Mouse (Mus musculus) embryo, embryonic 10.5 days (tissue): Measurements from ENCODE around the gene Zbtb48.

Experiments used
- DNase-seq: peaks from one replicate; pipeline ENCODE4 v3.0.0-alpha.2; 2015; ENCODE audit warnings: low spot score

Zbtb48 gene

DNA sequence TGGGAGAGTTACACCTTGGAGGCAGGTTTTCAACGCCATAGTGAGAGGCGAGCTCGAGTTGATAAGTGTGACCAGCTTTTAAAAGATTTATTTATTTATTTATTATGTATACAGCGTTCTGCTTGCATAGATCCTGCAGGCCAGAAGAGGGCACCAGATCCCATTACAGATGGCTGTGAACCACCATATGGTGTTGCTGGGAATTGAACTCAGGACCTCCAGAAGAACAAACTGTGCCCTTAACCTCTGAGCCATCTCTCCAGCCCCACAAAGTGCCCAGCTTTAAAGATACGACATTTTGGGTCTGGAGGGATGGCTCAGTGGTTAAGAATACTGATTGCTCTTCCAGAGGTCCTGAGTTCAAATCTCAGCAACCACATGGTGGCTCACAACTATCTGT is 1.6 kb upstream of the Zbtb48 start:
- DNase-seq = no peak

- DNase-seq = no peak
These were observed 985 bp upstream of the Zbtb48 start for GRCm38 (mm10) chr4:152028456-152028855.

DNA sequence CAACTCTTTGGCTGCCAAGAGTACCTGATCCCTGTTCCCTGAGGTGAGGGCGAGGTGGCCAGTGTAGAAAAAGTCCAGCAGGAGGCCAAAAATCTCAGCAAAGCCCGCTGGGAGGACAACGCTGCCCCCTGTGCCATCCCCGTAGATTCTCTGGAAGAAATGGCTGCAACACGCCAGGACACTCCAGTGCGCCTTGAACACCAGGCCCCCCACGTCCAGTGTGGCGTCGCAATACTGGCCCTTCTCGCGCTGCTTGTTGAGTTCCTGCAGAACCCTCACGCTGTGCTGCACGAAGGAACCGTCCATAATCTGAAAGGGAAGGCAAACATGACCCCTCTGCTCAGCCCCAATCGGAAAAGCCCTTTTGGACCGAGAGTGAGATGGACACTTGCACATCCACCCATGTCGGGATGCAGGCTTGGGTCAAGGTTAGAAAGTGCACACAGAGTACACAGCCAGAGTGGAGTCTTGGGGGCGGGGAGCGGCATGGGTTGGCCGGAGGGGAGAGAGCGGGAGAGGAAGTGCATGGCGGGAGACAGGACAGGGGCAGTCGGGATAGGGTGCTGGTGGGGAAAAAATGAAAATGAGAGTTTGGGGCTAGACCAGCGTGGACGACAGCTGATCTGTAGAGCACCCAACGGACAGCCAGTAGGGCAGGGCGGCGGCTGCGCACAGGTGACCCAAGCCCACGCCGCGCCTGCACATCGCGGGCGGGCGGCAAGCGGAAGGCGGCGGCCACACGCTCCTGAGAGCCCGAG is 541 bp downstream of the Zbtb48 start:
- DNase-seq = no peak

DNA sequence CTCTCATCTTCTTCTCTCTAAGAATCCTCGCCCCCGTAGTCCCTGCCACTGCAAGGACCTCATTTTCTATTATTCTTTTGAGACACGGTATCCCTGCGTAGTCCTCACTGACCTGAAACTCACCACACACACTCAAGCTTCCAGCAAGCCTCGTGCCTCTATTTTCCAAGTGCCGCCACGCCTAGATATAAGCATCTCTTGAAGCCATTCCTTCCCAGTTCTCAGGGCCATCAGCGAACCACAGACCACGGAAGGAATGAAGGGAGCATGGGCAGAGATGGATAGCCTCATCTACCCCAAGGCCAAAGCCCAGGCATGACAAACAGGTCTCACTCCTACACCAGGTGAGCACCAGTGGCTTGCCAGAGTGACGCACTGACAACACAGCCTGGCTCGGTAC is 2.9 kb downstream of the Zbtb48 start:
- DNase-seq = no peak

DNA sequence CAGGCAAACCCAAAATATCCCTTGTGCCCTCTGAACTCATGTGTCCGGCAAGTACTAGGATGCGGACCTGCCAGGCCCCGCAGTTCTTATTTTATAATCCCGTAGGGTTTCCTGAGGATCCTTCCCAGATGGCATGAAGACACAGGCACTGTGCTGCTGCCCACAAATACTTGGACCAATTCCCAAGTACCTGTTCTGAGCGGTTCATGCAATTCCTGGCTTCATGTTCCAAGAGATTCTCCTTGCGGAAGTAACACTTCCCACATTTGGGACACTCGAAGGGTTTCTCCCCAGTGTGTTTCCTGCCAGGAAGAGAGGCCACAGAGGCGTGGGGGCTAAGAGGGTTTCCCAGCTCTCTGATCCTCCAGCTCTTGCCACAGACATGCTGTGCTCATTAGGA is 5.0 kb downstream of the Zbtb48 start:
- DNase-seq = no peak

DNA sequence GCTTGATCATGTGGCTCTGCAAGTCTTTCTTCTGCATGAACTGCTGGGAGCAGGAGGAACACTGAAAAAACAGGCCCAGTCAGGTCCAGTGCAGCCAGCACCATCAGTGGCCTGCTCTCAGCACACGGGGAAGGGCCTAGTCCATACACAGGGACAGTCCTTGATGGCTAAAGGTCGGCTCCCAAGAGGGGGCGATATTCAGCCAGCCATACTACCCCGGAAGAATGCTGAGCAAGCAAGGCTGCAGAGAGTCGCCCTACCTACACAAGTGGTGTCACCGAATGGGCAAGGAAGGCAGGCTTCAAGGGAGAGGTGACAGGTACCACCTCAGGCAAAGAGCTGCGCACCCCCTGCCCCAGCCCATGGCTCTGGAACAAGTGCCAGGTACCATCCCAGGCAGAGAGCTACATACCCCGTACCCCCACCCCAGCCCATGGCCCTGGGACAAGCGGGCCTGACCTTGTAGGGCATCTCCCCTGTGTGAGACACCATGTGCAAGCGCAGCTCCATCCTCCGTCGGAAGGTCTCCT is 5.8 kb downstream of the Zbtb48 start:
- no peak for DNase-seq

DNA sequence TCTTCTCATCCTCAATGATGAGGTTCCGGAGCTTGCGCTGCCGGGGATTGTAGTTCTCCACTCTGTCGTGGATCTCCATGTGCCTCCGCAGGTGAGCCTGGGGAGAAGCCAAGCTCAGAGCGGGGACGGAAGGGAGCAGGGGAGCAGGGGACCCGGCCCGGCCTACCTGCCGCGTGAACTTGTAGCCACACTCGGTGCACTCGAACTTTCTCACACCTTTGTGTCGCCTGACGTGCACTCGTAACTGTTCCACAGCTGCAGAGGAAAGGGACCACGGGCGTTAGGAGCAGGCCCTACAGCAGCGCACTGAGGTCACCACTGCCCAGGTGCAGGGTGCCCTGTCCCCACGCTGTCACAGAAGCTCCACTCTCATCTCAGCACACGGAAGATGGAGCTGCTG is 7.4 kb downstream of the Zbtb48 start:
- DNase-seq = no peak

- no peak for DNase-seq
These were observed 8.4 kb downstream of the Zbtb48 start for GRCm38 (mm10) chr4:152019073-152019472.

DNA sequence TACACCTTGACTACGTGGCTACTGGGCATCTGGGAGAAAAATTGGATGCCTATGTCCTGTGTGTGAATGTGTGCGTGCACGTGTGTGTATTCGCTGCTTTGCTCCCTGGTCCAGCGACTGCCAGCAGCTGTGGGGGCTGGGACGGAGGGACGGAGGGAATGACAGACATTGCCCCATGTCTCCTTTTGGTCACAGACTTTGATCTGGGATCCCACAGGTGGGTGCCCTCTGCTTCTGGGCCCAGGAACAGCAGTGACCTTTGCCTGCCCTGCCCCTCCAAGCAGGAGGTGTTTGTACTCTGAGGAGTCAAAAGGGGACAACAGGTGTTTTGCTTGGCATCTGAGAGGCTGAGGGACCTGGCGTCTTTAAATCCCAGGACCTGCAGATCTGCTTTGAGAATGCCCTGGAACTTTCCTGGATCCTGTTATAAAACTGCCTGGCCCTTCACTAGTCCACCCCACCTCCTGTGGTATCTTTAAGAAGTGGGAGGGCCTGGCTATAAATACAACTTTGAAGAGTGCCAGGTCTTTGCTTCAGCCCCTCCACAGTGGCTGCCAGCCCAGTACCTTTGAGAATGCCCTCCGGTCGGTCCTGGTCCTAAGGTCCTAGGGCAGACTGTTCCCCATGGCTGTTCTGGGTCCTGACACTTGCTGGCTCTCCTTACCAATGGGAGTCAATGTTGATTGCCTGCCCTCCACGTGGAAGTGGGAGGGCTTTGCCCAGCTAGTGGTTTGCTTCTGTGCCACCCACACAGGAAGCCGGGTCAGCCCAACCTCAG is 14.2 kb downstream of the Zbtb48 start:
- DNase-seq = no peak

- no peak for DNase-seq
These were observed 15.4 kb downstream of the Zbtb48 start for GRCm38 (mm10) chr4:152012109-152012508.

DNA sequence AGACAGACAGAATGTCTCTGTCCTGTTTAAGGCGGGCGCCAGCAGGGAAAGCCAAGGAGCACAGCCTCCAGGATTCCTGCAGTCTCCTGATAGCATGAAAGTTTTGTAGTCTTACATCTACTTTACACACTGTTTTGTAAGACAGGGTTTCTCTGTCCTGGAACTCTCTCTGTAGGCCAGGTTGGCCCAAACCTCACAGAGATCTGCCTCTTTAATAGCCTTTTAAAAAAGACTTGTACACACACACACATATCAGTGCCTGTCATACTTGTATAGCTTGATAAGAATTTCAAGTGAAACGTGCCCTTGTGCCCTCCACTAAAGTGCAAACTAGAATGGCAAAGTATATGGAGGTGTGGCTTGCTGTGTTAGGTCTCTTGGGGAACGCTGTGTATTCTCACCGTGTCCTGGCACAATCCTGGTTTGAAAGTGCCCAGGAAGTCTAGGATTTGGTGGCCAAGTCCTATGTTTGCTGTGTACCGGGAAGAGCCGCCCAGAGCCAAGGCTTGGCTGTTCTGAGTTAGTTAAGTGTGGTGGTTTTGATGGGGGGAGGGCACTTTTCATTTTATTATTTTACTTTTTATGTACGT is 16.2 kb downstream of the Zbtb48 start:
- DNase-seq = no peak

- no peak for DNase-seq
These were observed 16.8 kb downstream of the Zbtb48 start for GRCm38 (mm10) chr4:152010707-152011134.

DNA sequence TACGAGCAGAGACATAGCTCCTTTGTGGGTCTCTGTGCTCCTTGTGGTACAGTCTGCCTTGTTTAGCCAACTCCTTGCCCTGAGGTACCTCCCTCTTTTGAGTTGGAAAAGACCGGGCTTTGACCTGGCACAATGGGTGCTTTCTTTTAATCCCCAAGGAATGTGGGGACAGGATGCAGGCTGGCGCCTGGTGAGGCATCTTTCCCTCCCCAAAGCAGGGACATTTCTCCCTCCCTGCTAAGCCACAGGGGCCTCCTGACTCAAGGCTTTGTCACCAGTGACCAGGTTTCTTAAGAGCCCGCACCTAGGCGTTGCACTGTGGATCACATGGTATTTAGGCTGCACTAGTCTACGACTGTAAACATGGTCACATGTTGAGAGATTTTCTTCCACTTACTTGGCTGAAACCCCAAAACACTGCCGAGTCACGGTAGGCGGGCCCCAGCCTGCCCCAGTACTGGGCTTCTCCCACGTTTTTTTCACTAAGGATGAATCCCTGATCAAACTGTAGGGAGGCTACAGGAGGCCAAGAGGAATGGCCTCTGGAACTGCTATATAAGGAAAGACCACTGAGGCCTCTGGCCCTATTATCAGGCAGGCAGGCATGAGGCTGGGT is 17.3 kb downstream of the Zbtb48 start:
- DNase-seq = peak; percentile 46

- DNase-seq = peak; percentile 54
These were observed 18.1 kb downstream of the Zbtb48 start for GRCm38 (mm10) chr4:152009076-152010051.

DNA sequence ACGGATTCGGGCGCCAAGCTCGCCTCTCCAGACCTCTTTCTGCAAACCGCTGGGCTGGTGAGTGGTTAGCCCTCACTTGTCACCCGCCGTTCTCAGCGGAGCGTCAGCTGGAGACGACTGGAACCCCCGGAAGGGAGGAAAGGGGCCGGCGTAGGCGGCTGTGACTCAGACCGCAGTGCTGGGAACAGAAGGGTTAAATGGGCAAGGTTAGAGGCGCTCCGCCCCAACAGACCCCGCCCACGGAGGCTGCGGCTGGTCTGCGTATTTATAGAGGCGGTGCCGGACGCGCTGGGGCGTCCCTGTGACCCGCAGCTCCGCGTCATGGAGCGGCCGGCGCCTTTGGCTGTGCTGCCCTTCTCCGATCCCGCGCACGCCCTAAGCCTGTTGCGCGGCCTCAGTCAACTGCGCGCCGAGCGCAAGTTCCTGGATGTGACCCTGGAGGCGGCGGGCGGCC is 18.8 kb downstream of the Zbtb48 start, which contains the start of gene Klhl21:
Klhl21 (plus strand) TSS at position 182 of the 454 bp plus-strand sequence.
- peak; percentile 96 for DNase-seq

DNA sequence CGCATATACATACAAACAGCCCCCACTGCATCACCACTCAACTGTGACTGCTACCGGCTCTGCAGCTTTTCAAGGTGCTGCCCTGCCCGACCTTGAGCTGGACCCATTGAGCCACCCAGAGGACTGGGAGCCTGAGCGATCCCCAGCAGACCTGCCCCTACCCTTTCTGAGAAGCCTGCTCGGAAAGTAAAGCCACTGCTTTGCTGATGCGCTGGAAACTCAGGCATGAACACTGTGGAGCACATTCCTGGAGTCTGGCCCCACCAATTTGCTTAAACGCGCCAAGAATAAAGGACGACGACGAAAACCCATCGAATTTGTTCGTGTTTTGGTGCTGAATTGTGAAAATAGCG is 19.3 kb downstream of the Zbtb48 start:
- no peak for DNase-seq

DNA sequence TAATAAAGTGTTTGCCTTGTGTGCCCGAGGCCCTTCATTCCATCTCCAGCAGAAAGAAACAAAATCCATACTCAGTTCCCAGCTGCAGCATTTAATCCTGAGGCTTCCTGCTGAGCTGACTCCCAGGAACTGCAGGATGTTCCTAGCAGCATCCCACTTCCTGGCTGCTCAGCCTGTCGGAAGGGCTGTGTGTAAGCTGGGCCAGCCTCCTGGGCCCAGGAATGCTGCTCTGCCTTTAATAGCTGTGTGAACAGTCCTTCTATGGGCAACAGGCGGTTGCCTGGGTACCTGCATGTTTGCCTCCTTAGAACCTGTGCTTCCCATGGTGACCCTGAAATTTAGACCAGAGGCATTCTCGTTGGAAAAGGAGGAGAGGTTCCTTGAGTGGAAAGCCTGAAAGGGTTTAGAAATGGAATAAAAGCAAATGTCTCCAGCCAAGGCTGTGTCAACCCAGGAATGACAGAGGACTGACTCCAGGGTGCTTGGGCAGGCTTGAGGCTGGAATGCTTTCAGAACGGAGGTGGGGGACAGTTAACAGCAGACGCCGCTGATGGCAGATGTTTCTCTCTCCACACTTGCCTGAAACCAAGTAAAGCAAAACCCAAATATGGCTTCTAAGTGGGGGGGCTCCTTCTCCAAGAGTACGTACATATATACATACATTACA is 19.9 kb downstream of the Zbtb48 start:
- DNase-seq = peak; percentile 53

- DNase-seq = no peak
These were observed 20.7 kb downstream of the Zbtb48 start for GRCm38 (mm10) chr4:152006812-152007211.

- DNase-seq = no peak
These were observed 21.3 kb downstream of the Zbtb48 start for GRCm38 (mm10) chr4:152006137-152006536.

DNA sequence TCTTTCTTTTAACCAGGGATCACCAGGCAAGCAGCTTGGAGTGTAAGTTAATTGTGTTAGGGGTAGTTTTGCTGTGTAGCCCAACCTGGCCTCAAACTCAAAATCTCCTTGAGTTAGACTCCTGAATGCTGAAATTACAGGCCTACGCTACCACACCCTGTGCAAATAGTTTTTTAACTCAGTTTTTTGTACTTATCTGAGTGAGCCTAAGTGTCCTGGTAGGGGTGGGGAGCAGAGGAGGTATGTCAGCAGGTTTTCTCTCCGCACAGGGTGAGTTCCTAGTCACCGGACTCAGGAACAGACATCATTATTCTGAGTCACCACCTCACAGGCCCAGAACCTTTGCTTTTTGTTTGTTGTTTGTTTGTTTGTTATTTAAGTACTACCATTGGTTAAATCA is 25.4 kb downstream of the Zbtb48 start:
- DNase-seq = no peak
